Mouse (Mus musculus): ENCODE results near the gene Rab8a.

GRCm38 (mm10) chr8:72210222-72210621 is 49.2 kb downstream of the Rab8a start:
- TF ChIP-seq TAL1 (IDR thresholded peaks at IDR 0.05; ENCODE audit: low read length) (no peak), GATA1 (IDR thresholded peaks at IDR 0.05; ENCODE audit: low read length) (no peak)

Data from erythroblast, embryonic 14.5 days (primary cell).